Mouse (Mus musculus) kidney, adult 2 months (tissue): ENCODE measurements around the gene Adcy2. TPM values are rescaled to one million over a fixed set of nuclear protein-coding genes. Genes with fewer than 3 reads are reported as not detected.

ENCODE experiments used
- DNase-seq: peaks from one replicate; pipeline ENCODE4 v3.0.0; 2021
- H3K27ac ChIP-seq: fragments of 200-500 bp; 2 replicates; pipeline ENCODE4 v1.5.1; 2012; ENCODE audit warnings: low read depth, low read length, control low read depth, inconsistent platforms; ENCODE audit not compliant: insufficient read depth
- H3K27me3 ChIP-seq: fragments of 200-500 bp; replicated peaks from 2 replicates; pipeline ENCODE4 v1.6.1; 2012; ENCODE audit warnings: mild to moderate bottlenecking, moderate library complexity, low read length, inconsistent platforms; ENCODE audit not compliant: control insufficient read depth, insufficient read depth
- H3K36me3 ChIP-seq: fragments of 200-500 bp; 2 replicates; pipeline ENCODE4 v1.6.1; 2012; ENCODE audit warnings: mild to moderate bottlenecking, moderate library complexity, low read length, inconsistent platforms; ENCODE audit not compliant: control insufficient read depth, insufficient read depth
- H3K4me1 ChIP-seq: fragments of 200-500 bp; 2 replicates; pipeline ENCODE4 v1.6.1; 2011; ENCODE audit warnings: low read length; ENCODE audit not compliant: control insufficient read depth, insufficient read depth
- H3K4me3 ChIP-seq: fragments of 200-500 bp; 2 replicates; pipeline ENCODE4 v1.5.1; 2011; ENCODE audit warnings: mild to moderate bottlenecking, low read depth, low read length, control low read depth; ENCODE audit not compliant: insufficient read depth
- CTCF ChIP-seq: fragments of 200-500 bp; conservative IDR thresholded peaks from 2 replicates; pipeline ENCODE4 v1.5.1; 2011; ENCODE audit warnings: low read depth, mild to moderate bottlenecking, control low read depth, low read length, moderate library complexity, mixed read lengths; ENCODE audit not compliant: insufficient read depth, insufficient read length
- POLR2A ChIP-seq: fragments of 200-500 bp; IDR thresholded peaks from one replicate; pipeline ENCODE4 v1.6.1; 2011; ENCODE audit warnings: low read depth, low read length, control low read depth
- WGBS: fragments of 180-500 bp; shearing (Covaris S2); methylation state at CpG from one replicate; pipeline ENCODE4 v1.1.7; 2018; 5-methylcytosine and 5-hydroxymethylcytosine counted together
- polyA plus RNA-seq: library from polyadenylated mRNA; depleted of rRNA; stranded (reverse); fragments of >200 nt; gene quantifications from 2 replicates; pipeline ENCODE4 v1.2.3, GENCODE M21; 2012

The Adcy2 gene
- polyA plus RNA-seq, 1 experiment = 0.83 TPM

DNA sequence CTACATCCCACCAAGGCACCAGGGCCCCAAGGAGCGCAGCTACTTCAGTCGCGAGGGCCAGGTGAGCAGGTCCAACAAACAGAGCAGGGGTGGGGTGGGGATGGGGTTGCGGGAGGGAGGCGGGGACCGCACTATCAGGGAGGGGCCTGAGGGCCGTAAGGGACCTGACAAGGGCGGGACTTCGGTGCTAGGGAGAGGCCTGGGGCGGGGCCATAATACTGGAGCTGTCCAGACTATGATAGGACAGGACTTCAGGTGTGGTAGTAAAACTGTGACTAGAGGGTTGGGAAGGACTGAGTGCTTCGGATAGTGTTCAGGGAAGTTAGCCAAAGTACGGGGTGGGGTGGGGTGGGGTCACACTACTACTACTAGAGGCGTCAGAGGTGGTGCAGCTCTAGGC is 401.7 kb downstream of the Adcy2 start:
- peak overlapping the region; percentile 23; the same call in 1 of the 2 replicates for H3K4me3 ChIP-seq
- no peaks in the 10 kb centered on the region for H3K36me3 ChIP-seq
- DNase-seq = no peak
- WGBS = 13% methylated on average over 13 of the region's 13 CpGs
- H3K4me1 ChIP-seq = no peaks in the 10 kb centered on the region
- no peaks in the 10 kb centered on the region for H3K27me3 ChIP-seq
- H3K27ac ChIP-seq = no peak overlapping the region
- TF ChIP-seq POLR2A = no peak
- TF ChIP-seq CTCF = no peak

DNA sequence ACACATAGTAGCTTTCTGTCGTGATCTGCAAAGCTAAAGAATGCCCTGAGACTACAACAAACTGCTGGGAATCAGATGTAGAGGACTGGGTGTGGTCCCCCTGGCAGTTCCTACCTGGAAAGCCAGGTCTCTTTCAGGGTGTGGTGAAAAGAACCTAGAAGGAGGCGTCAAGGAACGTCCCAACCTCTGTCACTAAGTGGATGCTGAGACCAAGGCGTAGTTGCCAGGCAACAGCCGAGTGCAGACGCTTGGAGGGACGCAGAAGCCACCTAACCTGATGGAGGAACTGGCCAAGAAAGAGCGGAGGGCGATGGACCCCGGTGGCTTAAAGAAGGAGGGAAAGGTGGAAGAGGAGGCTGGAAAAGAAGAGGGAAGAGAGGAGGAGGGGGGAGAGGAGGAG is 402.1 kb downstream of the Adcy2 start, which contains the start of gene 1700001L19Rik:
TSS of gene 1700001L19Rik (plus strand) at position 223 of the 400 bp plus-strand sequence.
- H3K27ac ChIP-seq = no peak within 1 kb of the TSS
- H3K4me3 ChIP-seq = peak within 1 kb of the TSS; percentile 23; the same call in 1 of the 2 replicates
- no peaks in the 10 kb centered on the region for H3K4me1 ChIP-seq
- no peaks in the 10 kb centered on the region for H3K27me3 ChIP-seq
- no peak for TF ChIP-seq CTCF
- TF ChIP-seq POLR2A = no peak
- H3K36me3 ChIP-seq = no peaks in the 10 kb centered on the region; the same call in 1 of the 2 replicates
- 26% methylated on average over 10 of the region's 10 CpGs for WGBS
- DNase-seq = no peak

- Histone ChIP-seq H3K27me3 (no peaks in the 10 kb centered on the region), H3K27ac (no peak overlapping the region), H3K36me3 (peaks cover 1% of the 10 kb centered on the region; the same call in 1 of the 2 replicates), H3K4me1 (no peaks in the 10 kb centered on the region), H3K4me3 (no peak overlapping the region)
- TF ChIP-seq POLR2A = no peak
- no peak for TF ChIP-seq CTCF
- 88% methylated on average over 1 of the region's 1 CpGs for WGBS
- DNase-seq = peak; percentile 24
These were observed 405.5 kb downstream of the Adcy2 start for GRCm38 (mm10) chr13:68593797-68594196.

GRCm38 (mm10) chr13:68588352-68588751 is 411.0 kb downstream of the Adcy2 start:
- Histone ChIP-seq H3K27ac (no peak overlapping the region), H3K36me3 (peaks cover 4% of the 10 kb centered on the region), H3K4me3 (no peak overlapping the region), H3K27me3 (no peaks in the 10 kb centered on the region), H3K4me1 (no peaks in the 10 kb centered on the region)
- no peak for DNase-seq
- TF ChIP-seq CTCF (no peak), POLR2A (no peak)

DNA sequence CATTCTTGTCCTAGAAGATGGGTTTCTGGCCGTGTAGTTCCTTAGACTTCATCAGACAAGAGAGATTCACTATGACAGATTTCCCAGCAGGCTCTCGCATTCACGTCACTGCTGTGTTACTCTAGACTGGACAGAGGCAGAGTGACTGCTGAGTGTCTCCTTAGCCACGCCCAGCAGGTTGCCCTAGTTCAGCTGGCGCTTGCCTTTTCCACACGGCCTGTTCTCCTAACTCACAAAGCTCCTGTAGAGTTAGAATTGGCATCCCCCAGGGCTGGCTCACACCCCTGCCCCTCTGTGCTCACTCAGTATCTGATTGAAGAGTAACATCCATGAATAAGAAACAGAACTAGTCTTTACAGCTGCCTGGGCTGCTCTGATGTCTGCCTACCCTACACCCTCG is 413.9 kb downstream of the Adcy2 start:
- TF ChIP-seq POLR2A = no peak
- TF ChIP-seq CTCF = no peak
- Histone ChIP-seq H3K4me3 (no peak overlapping the region), H3K4me1 (peaks cover 3% of the 10 kb centered on the region; the same call in 1 of the 2 replicates), H3K27me3 (no peaks in the 10 kb centered on the region), H3K27ac (no peak overlapping the region), H3K36me3 (peaks cover 3% of the 10 kb centered on the region)
- DNase-seq = no peak
- WGBS = 84% methylated on average over 7 of the region's 7 CpGs

- no peak overlapping the region for H3K27ac ChIP-seq
- H3K36me3 ChIP-seq = peaks cover 3% of the 10 kb centered on the region
- WGBS = 94% methylated on average over 11 of the region's 11 CpGs
- peaks cover 3% of the 10 kb centered on the region; the same call in 1 of the 2 replicates for H3K4me1 ChIP-seq
- DNase-seq = no peak
- no peak for TF ChIP-seq POLR2A
- no peak for TF ChIP-seq CTCF
- H3K27me3 ChIP-seq = no peaks in the 10 kb centered on the region
- H3K4me3 ChIP-seq = no peak overlapping the region
These were observed 415.4 kb downstream of the Adcy2 start for GRCm38 (mm10) chr13:68583961-68584360.

GRCm38 (mm10) chr13:68582517-68582780 is 416.9 kb downstream of the Adcy2 start:
- TF ChIP-seq CTCF (no peak), POLR2A (no peak)
- 0% methylated on average over 11 of the region's 11 CpGs for WGBS
- Histone ChIP-seq H3K36me3 (peaks cover 3% of the 10 kb centered on the region; the same call in 1 of the 2 replicates), H3K27ac (0 out of 2 replicates have a peak overlapping the region, but pooled peaks have one; percentile 1), H3K4me1 (peaks cover 3% of the 10 kb centered on the region; the same call in 1 of the 2 replicates), H3K27me3 (no peaks in the 10 kb centered on the region), H3K4me3 (peak overlapping the region; percentile 76)
- no peak for DNase-seq

DNA sequence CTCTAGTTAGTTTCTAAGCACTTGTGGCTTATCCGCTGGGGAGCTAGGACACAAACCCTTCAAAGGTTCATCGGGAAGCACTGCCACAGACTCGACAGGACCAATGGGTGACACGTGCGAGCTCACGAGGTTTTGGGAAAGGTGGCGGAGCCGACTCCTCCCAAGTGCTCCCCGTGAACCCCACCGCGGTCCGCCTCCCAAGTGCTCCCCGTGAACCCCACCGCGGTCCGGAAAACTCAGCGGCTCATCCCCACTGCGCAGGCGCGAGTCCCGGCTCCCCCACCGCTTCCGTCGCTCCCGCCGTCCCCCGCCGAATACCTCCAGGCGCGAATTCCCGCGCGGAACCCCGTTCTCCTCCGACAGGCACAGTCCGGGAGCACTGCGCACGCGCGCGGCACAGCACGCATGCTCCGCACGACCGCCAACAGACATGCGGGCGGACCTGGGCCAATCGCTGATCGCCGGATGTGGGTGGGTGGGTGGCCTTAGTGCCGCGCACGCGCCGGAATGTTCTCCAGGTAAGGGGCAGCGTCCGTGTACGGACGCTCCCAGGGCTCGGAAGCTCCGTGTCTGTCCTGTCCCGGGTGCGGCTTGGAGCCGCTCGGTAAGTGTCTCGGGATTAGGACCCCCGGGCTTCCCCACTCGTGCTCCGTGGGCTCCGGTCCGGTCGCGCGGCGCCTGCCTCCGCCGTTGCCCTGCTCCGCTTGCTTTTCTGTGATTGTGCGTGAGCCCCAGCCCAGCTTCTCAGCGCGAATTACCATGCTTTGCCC is 417.4 kb downstream of the Adcy2 start, which contains the start of the genes Mtrr and Fastkd3:
TSS of gene Mtrr (minus strand) at position 403 of the 770 bp plus-strand sequence.
TSS of gene Fastkd3 (plus strand) at position 488 of the 770 bp plus-strand sequence.
- no peaks in the 10 kb centered on the region for H3K27me3 ChIP-seq
- H3K4me3 ChIP-seq = peak within 1 kb of the TSS; percentile 76
- peak; percentile 99 for DNase-seq
- peak within 1 kb of the TSS; percentile 64 for H3K27ac ChIP-seq
- peaks cover 3% of the 10 kb centered on the region; the same call in 1 of the 2 replicates for H3K36me3 ChIP-seq
- WGBS = under 1% methylated on average over 81 of the region's 81 CpGs
- peaks cover 3% of the 10 kb centered on the region; the same call in 1 of the 2 replicates for H3K4me1 ChIP-seq
- no peak for TF ChIP-seq CTCF
